Mouse (Mus musculus) intestine, embryonic 16.5 days (tissue): ENCODE measurements around the gene Lsp1. TPM values are rescaled to one million over a fixed set of nuclear protein-coding genes. Genes with fewer than 3 reads are reported as not detected.

Experiments used
- ATAC-seq: fragments of 200-750 bp; cut with Nextera tagmentation; 2 replicates; pipeline ENCODE4 v1.8.0; 2017; ENCODE audit warnings: moderate TSS enrichment, moderate library complexity
- H3K27ac ChIP-seq: fragments of 300-500 bp; sonication (generic); 2 replicates; pipeline ENCODE4 v1.5.1; 2014; ENCODE audit warnings: mild to moderate bottlenecking, low read length
- H3K27me3 ChIP-seq: fragments of 300-500 bp; sonication (generic); replicated peaks from 2 replicates; pipeline ENCODE4 v1.6.1; 2014; ENCODE audit warnings: low read length, control low read depth, mixed read lengths; ENCODE audit not compliant: control insufficient read depth, insufficient read depth
- H3K36me3 ChIP-seq: fragments of 300-500 bp; sonication (generic); 2 replicates; pipeline ENCODE4 v1.6.1; 2014; ENCODE audit warnings: low read length, control low read depth; ENCODE audit not compliant: control insufficient read depth, insufficient read depth
- H3K4me1 ChIP-seq: fragments of 300-500 bp; sonication (generic); 2 replicates; pipeline ENCODE4 v1.6.1; 2014; ENCODE audit warnings: low read length, control low read depth, mixed read lengths; ENCODE audit not compliant: control insufficient read depth, insufficient read depth
- H3K4me2 ChIP-seq: fragments of 300-500 bp; sonication (generic); 2 replicates; pipeline ENCODE4 v1.6.1; 2014; ENCODE audit warnings: low read depth, low read length, control low read depth
- H3K4me3 ChIP-seq: fragments of 300-500 bp; sonication (generic); 2 replicates; pipeline ENCODE4 v1.5.1; 2014; ENCODE audit warnings: mild to moderate bottlenecking, low read length
- H3K9ac ChIP-seq: fragments of 300-500 bp; sonication (generic); 2 replicates; pipeline ENCODE4 v1.6.1; 2014; ENCODE audit warnings: low read depth, low read length
- H3K9me3 ChIP-seq: fragments of 300-500 bp; sonication (generic); 2 replicates; pipeline ENCODE4 v1.6.1; 2016; ENCODE audit warnings: low read length, control low read depth; ENCODE audit not compliant: control insufficient read depth
- WGBS: fragments of 180-500 bp; shearing (Covaris S2); extraction: QIAGEN DNeasy Blood & Tissue Kit; methylation state at CpG from one replicate; pipeline ENCODE4 v1.1.7; 2014; 5-methylcytosine and 5-hydroxymethylcytosine counted together
- polyA plus RNA-seq: library from polyadenylated mRNA; unstranded; fragments of >200 nt; fragmentation: Nextera tagmentation; extraction: Ambion mirVana; gene quantifications from 2 replicates; pipeline ENCODE4 v1.2.1, GENCODE M21; 2015

Gene Lsp1
- polyA plus RNA-seq, 1 experiment from 2014 or later: 134 TPM

DNA sequence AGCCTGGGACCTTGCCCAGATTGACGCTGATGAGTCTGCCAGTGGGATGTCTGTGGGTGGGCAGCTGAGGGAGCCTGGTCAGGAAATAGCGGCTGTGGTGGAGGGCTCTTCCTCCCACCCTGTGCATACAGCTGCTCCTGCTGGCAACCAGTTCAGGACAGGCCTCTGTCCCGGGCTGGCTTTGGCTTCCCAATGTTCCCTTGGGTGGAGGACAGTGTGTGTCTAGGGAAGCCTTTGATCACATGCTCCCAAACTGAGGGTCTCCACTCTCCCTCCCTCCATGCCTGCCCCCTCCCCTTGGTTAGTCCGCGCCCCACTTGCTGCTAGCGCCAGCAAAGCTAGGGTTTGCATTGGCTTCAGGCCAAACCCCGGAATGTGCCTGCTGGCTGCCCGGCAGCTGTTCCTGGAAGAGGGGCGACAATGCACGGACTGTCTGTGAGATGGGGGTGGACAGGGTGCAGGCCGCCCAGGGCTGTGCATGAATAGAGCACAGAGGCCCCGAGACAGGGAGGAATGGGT, 30.4 kb upstream of the Lsp1 start:
- ATAC-seq: no peak

DNA sequence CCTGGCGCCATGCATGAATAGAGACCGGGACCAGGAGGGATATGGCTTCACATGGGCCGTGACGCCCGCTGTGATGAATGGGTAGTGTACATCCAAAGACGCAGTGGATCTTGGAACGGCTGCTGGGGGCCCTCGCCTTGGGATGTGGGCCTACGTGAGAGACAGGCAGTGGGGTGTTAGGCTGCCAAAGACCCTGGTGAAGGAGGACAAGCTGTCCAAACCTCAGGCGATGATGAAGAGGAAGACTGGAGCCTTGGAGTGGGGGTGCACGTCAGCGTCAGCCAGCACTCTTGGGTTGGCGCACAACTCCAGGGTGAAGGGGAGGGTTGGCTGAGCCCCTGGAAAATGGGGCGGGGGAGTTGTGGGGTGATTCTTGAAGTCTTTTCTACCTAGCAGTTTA, 29.5 kb upstream of the Lsp1 start:
- Histone ChIP-seq H3K4me3 (no peak overlapping the region), H3K27me3 (no peaks in the 10 kb centered on the region), H3K27ac (no peak overlapping the region), H3K4me2 (no peak overlapping the region), H3K9ac (no peak overlapping the region), H3K9me3 (no peaks in the 10 kb centered on the region), H3K36me3 (no peaks in the 10 kb centered on the region), H3K4me1 (peaks cover 29% of the 10 kb centered on the region)
- ATAC-seq: no peak
- 89% methylated on average over 14 of the region's 14 CpGs for WGBS

More for the DNA sequence above, 30.4 kb upstream of the Lsp1 start:
- Histone ChIP-seq H3K4me1 (peaks cover 29% of the 10 kb centered on the region), H3K27ac (peak overlapping the region; percentile 40; the same call in 1 of the 2 replicates), H3K4me3 (no peak overlapping the region), H3K9ac (peak overlapping the region; percentile 36; the same call in 1 of the 2 replicates), H3K27me3 (no peaks in the 10 kb centered on the region), H3K4me2 (no peak overlapping the region), H3K9me3 (no peaks in the 10 kb centered on the region), H3K36me3 (no peaks in the 10 kb centered on the region)
- WGBS: 43% methylated on average over 12 of the region's 12 CpGs

DNA sequence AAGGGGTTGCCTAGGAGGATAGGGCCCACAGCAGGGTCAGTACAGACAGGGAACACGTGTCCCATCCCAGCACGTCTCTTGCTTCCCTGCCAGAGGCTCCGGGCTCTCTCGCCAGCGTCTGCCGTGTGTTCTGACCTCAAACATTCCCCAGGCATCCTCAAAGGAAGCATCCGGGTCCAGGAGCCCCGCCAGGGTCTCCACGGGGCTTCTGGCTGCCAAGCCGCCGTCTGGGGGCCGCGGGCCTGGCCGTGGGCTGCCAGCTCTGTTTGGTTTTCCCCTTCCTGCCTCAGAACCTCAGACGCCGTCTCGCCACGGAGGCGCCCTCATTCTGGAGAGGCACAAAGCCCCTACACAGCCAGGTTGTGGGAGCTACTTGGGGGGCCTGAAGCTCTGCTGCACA, 27.0 kb upstream of the Lsp1 start:
- Histone ChIP-seq H3K27me3 (no peaks in the 10 kb centered on the region), H3K9me3 (no peaks in the 10 kb centered on the region), H3K4me3 (no peak overlapping the region), H3K4me1 (peaks cover 34% of the 10 kb centered on the region), H3K9ac (peak overlapping the region; percentile 57), H3K36me3 (no peaks in the 10 kb centered on the region), H3K27ac (peak overlapping the region; percentile 77), H3K4me2 (peak overlapping the region; percentile 40)
- ATAC-seq: no peak; the same call in 1 of the 2 replicates
- 14% methylated on average over 19 of the region's 19 CpGs for WGBS

DNA sequence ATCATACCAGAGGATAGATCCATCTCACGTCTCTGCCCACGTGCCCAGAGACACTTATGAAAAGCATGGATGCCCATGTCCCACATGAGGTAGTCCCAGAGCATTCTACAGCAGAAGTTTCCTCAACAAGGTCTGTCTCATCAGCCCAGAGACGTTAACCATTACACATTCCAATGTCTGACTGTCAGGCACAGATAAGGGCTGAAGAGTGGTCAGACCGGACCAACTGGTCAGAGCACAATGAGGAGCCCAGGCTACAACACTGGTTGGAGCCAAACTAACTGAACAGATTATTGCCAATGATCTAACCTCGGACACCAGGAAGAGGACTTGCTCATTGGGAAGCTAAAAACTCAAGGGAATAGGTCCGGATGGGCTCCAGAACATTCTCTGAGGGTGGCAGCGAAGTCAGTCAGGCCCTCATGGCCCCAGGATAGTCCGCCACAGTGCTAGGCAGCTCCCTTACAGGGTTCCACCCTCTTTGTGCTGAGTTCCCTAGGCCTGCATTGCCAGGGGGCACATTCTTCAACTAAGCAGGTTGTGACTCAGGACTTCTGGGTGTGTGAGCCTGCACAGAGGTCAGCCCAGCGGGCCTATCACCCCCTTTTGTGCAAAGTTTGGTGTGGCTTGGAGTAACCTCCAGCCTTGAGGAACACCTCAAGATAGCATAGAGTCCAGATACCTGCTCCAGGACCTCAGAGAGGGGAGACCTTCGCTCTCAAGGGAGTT, 26.3 kb upstream of the Lsp1 start, which contains the start of gene Syt8:
Gene Syt8 (plus strand): TSS at position 714 of the 729 bp plus-strand sequence.
- Histone ChIP-seq H3K9ac (peak within 1 kb of the TSS; percentile 57), H3K4me2 (peak within 1 kb of the TSS; percentile 40), H3K27ac (peak within 1 kb of the TSS; percentile 77), H3K9me3 (no peaks in the 10 kb centered on the region), H3K27me3 (no peaks in the 10 kb centered on the region), H3K36me3 (no peaks in the 10 kb centered on the region), H3K4me3 (no peak within 1 kb of the TSS), H3K4me1 (peaks cover 34% of the 10 kb centered on the region)
- 74% methylated on average over 10 of the region's 10 CpGs for whole genome bisulfite sequencing
- peak; percentile 88 for ATAC-seq

DNA sequence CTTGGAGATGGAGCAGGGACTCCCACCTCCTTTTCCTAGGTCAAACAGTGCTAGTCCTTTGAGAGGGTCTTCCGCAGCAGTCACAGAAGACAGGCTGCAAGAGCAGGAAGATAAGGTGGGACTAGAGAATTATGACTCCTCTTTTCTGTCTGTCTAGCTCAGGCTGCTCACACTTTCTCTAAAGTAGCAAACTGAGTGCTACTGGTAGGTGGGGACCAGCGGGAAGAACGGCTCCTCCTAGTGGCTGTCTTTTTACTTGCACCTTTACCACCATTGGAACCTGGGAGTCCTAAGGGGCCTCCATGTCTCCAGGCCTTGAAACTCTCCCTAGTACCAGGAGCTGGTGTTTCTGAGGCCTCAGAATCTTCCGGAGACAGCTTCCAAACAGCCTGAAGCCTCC, 25.1 kb upstream of the Lsp1 start:
- Histone ChIP-seq H3K4me3 (no peak overlapping the region), H3K9ac (0 out of 2 replicates have a peak overlapping the region, but pooled peaks have one; percentile 40), H3K9me3 (no peaks in the 10 kb centered on the region), H3K4me1 (peaks cover 27% of the 10 kb centered on the region), H3K36me3 (no peaks in the 10 kb centered on the region), H3K4me2 (no peak overlapping the region), H3K27me3 (no peaks in the 10 kb centered on the region), H3K27ac (peak overlapping the region; percentile 43; the same call in 1 of the 2 replicates)
- WGBS: 25% methylated on average over 4 of the region's 4 CpGs
- peak; percentile 37; the same call in 1 of the 2 replicates for ATAC-seq

DNA sequence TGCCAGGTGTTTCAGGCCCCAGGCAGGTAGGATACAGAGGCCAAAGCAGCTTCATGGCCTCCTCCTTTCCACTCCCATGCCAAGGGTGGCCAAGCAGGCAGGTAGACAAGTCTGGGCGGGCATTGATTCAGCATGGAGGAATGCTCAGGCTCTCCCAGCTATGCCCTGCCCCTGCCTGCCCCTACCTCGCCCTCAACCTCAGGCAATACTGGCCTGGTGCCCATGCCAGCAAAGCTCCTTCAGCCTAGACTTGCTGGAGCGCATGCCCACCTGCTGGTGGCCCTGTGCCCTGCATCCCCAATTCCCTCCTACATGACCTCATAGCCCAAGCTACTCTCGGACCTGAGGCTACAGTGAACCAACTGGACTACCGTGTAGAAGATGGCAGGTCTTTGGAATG, 23.3 kb upstream of the Lsp1 start:
- Histone ChIP-seq H3K4me2 (no peak overlapping the region), H3K9me3 (no peaks in the 10 kb centered on the region), H3K27me3 (no peaks in the 10 kb centered on the region), H3K27ac (no peak overlapping the region), H3K4me3 (no peak overlapping the region), H3K36me3 (no peaks in the 10 kb centered on the region), H3K4me1 (peaks cover 39% of the 10 kb centered on the region), H3K9ac (no peak overlapping the region; the same call in 1 of the 2 replicates)
- no peak for ATAC-seq
- 91% methylated on average over 5 of the region's 5 CpGs for WGBS

DNA sequence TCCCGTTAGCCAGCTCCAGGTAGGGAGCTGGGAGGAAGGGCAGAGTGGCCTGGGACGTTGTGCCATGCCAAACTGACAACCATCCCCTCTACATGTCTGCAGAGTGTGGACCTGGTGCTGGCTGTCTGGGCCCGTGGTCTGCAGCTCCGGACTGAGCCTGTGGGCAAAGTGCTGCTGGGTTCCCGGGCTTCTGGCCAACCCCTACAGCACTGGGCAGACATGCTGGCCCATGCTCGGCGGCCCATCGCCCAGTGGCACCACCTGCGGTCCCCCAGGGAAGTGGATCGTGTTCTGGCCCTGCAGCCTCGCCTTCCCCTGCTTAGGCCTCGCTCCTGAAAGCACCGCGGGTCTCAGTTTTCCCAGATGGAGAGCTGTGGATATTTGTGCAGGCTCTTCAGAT, 20.6 kb upstream of the Lsp1 start:
- no peak for ATAC-seq
- Histone ChIP-seq H3K27ac (no peak overlapping the region; the same call in 1 of the 2 replicates), H3K27me3 (no peaks in the 10 kb centered on the region), H3K9me3 (no peaks in the 10 kb centered on the region), H3K4me1 (peaks cover 20% of the 10 kb centered on the region), H3K4me2 (no peak overlapping the region), H3K9ac (peak overlapping the region; percentile 7), H3K4me3 (no peak overlapping the region), H3K36me3 (no peaks in the 10 kb centered on the region)
- WGBS: 83% methylated on average over 14 of the region's 14 CpGs

DNA sequence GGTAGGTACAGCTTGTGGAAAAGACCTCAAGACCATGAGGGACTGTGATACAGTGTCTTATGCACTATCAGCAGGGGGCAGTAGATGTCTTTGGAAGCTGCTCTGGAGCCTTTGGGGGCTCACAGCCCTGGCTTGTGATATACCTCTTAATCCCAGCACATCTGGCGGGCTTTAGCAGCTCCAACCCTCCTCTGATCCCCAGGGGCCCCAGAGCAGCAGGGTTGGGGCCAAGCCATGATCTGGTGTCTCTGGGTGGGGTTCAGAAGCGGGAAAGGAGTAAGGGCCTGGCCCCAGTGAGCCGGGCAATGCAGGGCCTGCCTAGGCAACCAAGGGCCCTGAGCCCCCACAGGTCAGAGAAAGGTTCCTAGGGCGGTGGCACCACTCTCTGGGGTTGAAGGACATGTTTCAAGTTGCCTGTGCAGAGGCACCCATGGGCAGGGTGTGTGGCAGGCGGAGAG, 19.9 kb upstream of the Lsp1 start:
- peak; percentile 82 for ATAC-seq
- H3K27ac ChIP-seq: peak overlapping the region; percentile 46
- peaks cover 20% of the 10 kb centered on the region for H3K4me1 ChIP-seq
- H3K4me2 ChIP-seq: no peak overlapping the region
- no peak overlapping the region for H3K4me3 ChIP-seq
- 32% methylated on average over 5 of the region's 5 CpGs for WGBS
- no peaks in the 10 kb centered on the region for H3K27me3 ChIP-seq
- no peaks in the 10 kb centered on the region for H3K9me3 ChIP-seq
- H3K36me3 ChIP-seq: no peaks in the 10 kb centered on the region
- peak overlapping the region; percentile 47 for H3K9ac ChIP-seq

DNA sequence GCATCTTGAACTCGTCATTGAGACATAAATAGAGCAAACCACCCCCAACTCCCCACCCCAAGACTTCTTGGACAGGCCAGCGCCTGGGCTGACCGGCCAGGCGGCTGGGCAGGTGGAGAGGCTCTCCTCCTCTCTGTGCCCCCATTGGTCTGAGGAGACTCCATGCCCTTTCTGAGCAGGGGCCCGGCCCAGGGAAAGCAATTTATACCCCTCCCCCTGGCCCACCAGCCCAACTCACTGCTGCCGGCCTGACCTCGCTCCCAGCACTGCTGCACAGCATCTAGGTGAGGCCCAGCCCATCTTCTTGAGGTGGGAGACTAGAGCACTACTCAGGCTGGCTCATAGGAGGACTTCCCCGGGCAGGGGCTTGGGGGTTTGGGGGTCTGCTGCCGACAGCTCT, 19.0 kb upstream of the Lsp1 start, which contains the start of gene Tnni2:
Gene Tnni2 (plus strand): TSS at position 224 of the 400 bp plus-strand sequence.
- H3K4me1 ChIP-seq: peaks cover 20% of the 10 kb centered on the region
- H3K27ac ChIP-seq: peak within 1 kb of the TSS; percentile 46
- no peak for ATAC-seq
- 78% methylated on average over 9 of the region's 9 CpGs for WGBS
- H3K27me3 ChIP-seq: no peaks in the 10 kb centered on the region
- no peaks in the 10 kb centered on the region for H3K9me3 ChIP-seq
- H3K36me3 ChIP-seq: no peaks in the 10 kb centered on the region
- H3K9ac ChIP-seq: peak within 1 kb of the TSS; percentile 47
- H3K4me3 ChIP-seq: no peak within 1 kb of the TSS
- no peak within 1 kb of the TSS for H3K4me2 ChIP-seq
